Mouse (Mus musculus) embryonic facial prominence, embryonic 13.5 days (tissue): Measurements from ENCODE around the gene Gcnt2. TPM values are rescaled to one million over a fixed set of nuclear protein-coding genes. Genes with fewer than 3 reads are reported as not detected.

ENCODE experiments used
- ATAC-seq: fragments of 200-750 bp; cut with Nextera tagmentation; 2 replicates; pipeline ENCODE4 v1.8.0; 2017; ENCODE audit warnings: low read depth; ENCODE audit not compliant: insufficient number of reproducible peaks, insufficient read depth, low FRiP score, low TSS enrichment
- H3K27ac ChIP-seq: fragments of 300-500 bp; sonication (generic); 2 replicates; pipeline ENCODE4 v1.5.1; 2015; ENCODE audit warnings: moderate library complexity, mild to moderate bottlenecking, inconsistent platforms
- H3K27me3 ChIP-seq: fragments of 300-500 bp; sonication (generic); 2 replicates; pipeline ENCODE4 v1.6.1; 2015; ENCODE audit warnings: mild to moderate bottlenecking, inconsistent platforms
- H3K36me3 ChIP-seq: fragments of 300-500 bp; sonication (generic); 2 replicates; pipeline ENCODE4 v1.6.1; 2015; ENCODE audit warnings: mild to moderate bottlenecking, inconsistent platforms
- H3K4me1 ChIP-seq: fragments of 300-500 bp; sonication (generic); 2 replicates; pipeline ENCODE4 v1.6.1; 2015; ENCODE audit warnings: inconsistent platforms
- H3K4me2 ChIP-seq: fragments of 300-500 bp; sonication (generic); 2 replicates; pipeline ENCODE4 v1.6.1; 2015; ENCODE audit warnings: moderate library complexity, mild to moderate bottlenecking, inconsistent platforms
- H3K4me3 ChIP-seq: fragments of 300-500 bp; sonication (generic); 2 replicates; pipeline ENCODE4 v1.5.1; 2015; ENCODE audit warnings: mild to moderate bottlenecking, inconsistent platforms
- H3K9ac ChIP-seq: fragments of 300-500 bp; sonication (generic); 2 replicates; pipeline ENCODE4 v1.6.1; 2015; ENCODE audit warnings: mild to moderate bottlenecking, inconsistent platforms
- H3K9me3 ChIP-seq: fragments of 300-500 bp; sonication (generic); 2 replicates; pipeline ENCODE4 v1.6.1; 2016; ENCODE audit warnings: inconsistent platforms
- WGBS: fragments of 180-500 bp; shearing (Covaris S2); methylation state at CpG from one replicate; pipeline ENCODE4 v1.1.7; 2015; ENCODE audit warnings: mixed read lengths; 5-methylcytosine and 5-hydroxymethylcytosine counted together
- microRNA-seq: library from miRNA; unstranded; fragments of <30 nt; microRNA quantifications from one replicate; pipeline ENCODE4, GENCODE M21; 2016
- polyA plus RNA-seq: library from polyadenylated mRNA; unstranded; fragments of >200 nt; fragmentation: Nextera tagmentation; extraction: Ambion mirVana; gene quantifications from 2 replicates; pipeline ENCODE4 v1.2.1, GENCODE M21; 2015

Gene Gcnt2
- polyA plus RNA-seq, 1 experiment from 2014 or later: 2.7 TPM

- Histone ChIP-seq H3K36me3 (peaks cover 91% of the 10 kb centered on the region), H3K4me3 (no peak overlapping the region), H3K27ac (no peak overlapping the region), H3K4me1 (no peaks in the 10 kb centered on the region), H3K27me3 (no peaks in the 10 kb centered on the region), H3K9ac (no peak overlapping the region), H3K9me3 (no peaks in the 10 kb centered on the region), H3K4me2 (no peak overlapping the region)
- WGBS: 79% methylated on average over 8 of the region's 8 CpGs
- no peak for ATAC-seq
Measured at GRCm38 (mm10) chr13:41008946-41009345, 149.4 kb downstream of the Gcnt2 start.

Small RNA genes lying within 50 kb of the gene (microRNA-seq; reads per million reads assigned to microRNA genes)
- gene Mir5124a: not detected

Other genes with a start within 250 kb of the Gcnt2 start
- gene Tfap2a, start 121.4 kb upstream of the Gcnt2 start, polyA plus RNA-seq: 17.5 and 20.5 TPM in 2 replicates
- gene Pak1ip1, start 141.3 kb downstream of the Gcnt2 start, polyA plus RNA-seq: 56.3 and 56.6 TPM in 2 replicates
- gene Tmem14c, start 156.5 kb downstream of the Gcnt2 start, polyA plus RNA-seq: 201 and 204 TPM in 2 replicates
- 0.66 and 0.91 TPM in 2 replicates for gene Mak, start 220.0 kb downstream of the Gcnt2 start, polyA plus RNA-seq